Mouse (Mus musculus): ENCODE data around the gene Aox2.

DNA sequence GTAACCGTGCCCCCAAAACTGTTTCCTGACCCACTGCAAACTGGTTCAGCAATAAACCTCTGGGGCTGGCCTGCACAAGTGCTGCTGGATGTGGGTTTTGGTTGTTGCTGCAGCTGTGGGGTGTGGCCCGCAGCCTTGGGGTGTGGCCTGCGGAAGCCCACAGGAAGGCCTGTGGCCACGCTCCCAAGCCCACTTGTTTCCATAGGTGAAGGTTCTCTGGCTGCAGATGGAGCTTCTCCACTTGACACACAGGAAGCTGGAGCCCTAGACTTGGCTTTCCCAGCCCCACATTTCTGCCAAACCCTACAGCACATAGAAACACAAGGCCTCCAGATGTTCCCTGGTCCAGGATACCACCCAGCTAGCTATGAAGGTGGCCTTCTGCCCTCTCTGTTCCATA, 25.6 kb downstream of the Aox2 start:
- TF ChIP-seq CTCF (IDR thresholded peaks at IDR 0.05; ENCODE audit: low read depth, low read length) (no peak), EP300 (IDR thresholded peaks at IDR 0.05; ENCODE audit: insufficient read depth, low read depth, low read length) (no peak), POLR2A (IDR thresholded peaks at IDR 0.05; ENCODE audit: insufficient read depth, low read length) (no peak)
